Mouse (Mus musculus): ENCODE measurements around the gene Sdsl. TPM values are rescaled to one million over a fixed set of nuclear protein-coding genes. Genes with fewer than 3 reads are reported as not detected.

Gene Sdsl
- 9.9 and 10.0 TPM in 2 replicates for polyA plus RNA-seq (2012; rRNA removed)

GRCm38 (mm10) chr5:120472770-120473169 lies at the start of gene Sdsl:
TSS of gene Sdsl (minus strand) at chr5:120472810.
- DNase-seq: no peak
- Histone ChIP-seq H3K27me3 (replicated peaks; ENCODE audit: control insufficient read depth, insufficient read depth, low read length) (no peaks in the 10 kb centered on the region), H3K36me3 (ENCODE audit: control insufficient read depth, insufficient read depth, low read length) (no peaks in the 10 kb centered on the region), H3K4me1 (ENCODE audit: control insufficient read depth, insufficient read depth, low read length) (peaks cover 4% of the 10 kb centered on the region; the same call in 1 of the 2 replicates), H3K27ac (ENCODE audit: insufficient read depth, low read depth, low read length) (no peak within 1 kb of the TSS), H3K4me3 (ENCODE audit: insufficient read depth, low read depth, low read length) (no peak within 1 kb of the TSS)
- TF ChIP-seq POLR2A (IDR thresholded peaks at IDR 0.05; ENCODE audit: low read depth, low read length): no peak
- TF ChIP-seq CTCF (conservative IDR thresholded peaks at IDR 0.05; ENCODE audit: insufficient read depth, insufficient read length, low read depth, low read length): no peak
- 68% methylated on average over 8 of the region's 8 CpGs for WGBS

DNA sequence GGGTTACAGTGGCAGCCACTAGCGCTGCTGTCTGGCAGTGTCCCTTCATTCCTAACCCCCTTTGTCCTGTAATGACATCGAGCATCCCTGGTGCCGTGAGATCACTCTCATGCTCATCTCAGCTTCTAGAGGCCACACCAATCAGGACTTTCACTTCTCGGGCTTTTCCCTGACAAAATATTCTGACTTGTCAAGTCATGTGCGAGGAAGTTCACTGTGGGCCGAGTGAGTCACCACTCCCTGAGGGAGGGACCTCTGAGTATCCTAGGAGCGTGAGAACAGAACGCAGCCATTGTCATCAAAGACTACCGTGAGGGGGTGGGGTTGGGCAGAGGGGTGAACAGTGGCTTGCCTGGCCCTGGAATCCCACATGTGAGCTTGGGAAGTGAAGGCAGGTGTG lies 44.9 kb upstream of the Sdsl start:
- Histone ChIP-seq H3K4me3 (ENCODE audit: insufficient read depth, low read depth, low read length) (no peak overlapping the region), H3K4me1 (ENCODE audit: control insufficient read depth, insufficient read depth, low read length) (peaks cover 40% of the 10 kb centered on the region), H3K27me3 (replicated peaks; ENCODE audit: control insufficient read depth, insufficient read depth, low read length) (no peaks in the 10 kb centered on the region), H3K36me3 (ENCODE audit: control insufficient read depth, insufficient read depth, low read length) (no peaks in the 10 kb centered on the region), H3K27ac (ENCODE audit: insufficient read depth, low read depth, low read length) (peak overlapping the region; percentile 98; the same call in 1 of the 2 replicates)
- TF ChIP-seq POLR2A (IDR thresholded peaks at IDR 0.05; ENCODE audit: low read depth, low read length): no peak
- TF ChIP-seq CTCF (conservative IDR thresholded peaks at IDR 0.05; ENCODE audit: insufficient read depth, insufficient read length, low read depth, low read length): no peak
- peak; percentile 58 for DNase-seq
- WGBS: 47% methylated on average over 9 of the region's 9 CpGs

DNA sequence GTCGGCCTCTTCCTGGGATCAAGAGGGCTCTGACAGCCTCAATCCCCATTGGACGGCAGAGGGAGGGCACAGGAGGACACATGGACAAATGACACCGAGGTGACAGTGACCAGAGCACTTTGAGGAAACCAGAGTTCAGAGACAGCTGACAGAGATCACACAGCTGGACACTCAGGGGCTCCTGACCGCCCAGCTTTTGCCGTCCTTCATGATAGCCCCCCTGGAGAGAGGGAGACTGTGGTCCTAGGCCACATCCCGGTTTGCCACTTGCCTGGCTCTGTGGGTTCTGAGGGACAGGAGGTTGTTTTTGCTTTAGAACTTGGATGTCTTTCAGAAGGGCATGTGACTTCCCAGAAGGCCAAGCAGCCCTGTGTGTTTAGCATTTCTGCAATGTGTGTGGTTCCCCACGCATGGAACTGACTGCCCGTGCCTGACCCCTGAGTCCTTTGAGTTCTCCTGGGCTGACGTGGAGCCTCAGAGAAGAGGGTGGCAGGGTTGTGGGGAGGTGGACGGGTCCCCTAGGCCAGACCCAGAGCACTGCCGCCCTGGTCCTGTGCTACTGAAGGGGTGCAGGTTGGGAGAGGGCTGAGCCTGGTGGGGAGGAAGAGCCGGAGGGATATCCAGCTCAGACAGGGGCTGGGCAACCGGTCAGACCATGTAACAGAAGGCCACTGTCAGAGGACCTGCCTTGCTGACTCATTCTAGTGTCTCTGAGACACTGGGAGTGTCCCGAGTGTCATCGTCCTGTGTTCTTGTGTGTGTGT lies 43.8 kb upstream of the Sdsl start:
- DNase-seq: peak; percentile 91
- Histone ChIP-seq H3K4me1 (ENCODE audit: control insufficient read depth, insufficient read depth, low read length) (peaks cover 43% of the 10 kb centered on the region), H3K36me3 (ENCODE audit: control insufficient read depth, insufficient read depth, low read length) (no peaks in the 10 kb centered on the region), H3K27ac (ENCODE audit: insufficient read depth, low read depth, low read length) (peak overlapping the region; percentile 98), H3K27me3 (replicated peaks; ENCODE audit: control insufficient read depth, insufficient read depth, low read length) (no peaks in the 10 kb centered on the region), H3K4me3 (ENCODE audit: insufficient read depth, low read depth, low read length) (no peak overlapping the region)
- TF ChIP-seq CTCF (conservative IDR thresholded peaks at IDR 0.05; ENCODE audit: insufficient read depth, insufficient read length, low read depth, low read length): no peak
- no peak for TF ChIP-seq POLR2A (IDR thresholded peaks at IDR 0.05; ENCODE audit: low read depth, low read length)
- WGBS: 31% methylated on average over 15 of the region's 15 CpGs

DNA sequence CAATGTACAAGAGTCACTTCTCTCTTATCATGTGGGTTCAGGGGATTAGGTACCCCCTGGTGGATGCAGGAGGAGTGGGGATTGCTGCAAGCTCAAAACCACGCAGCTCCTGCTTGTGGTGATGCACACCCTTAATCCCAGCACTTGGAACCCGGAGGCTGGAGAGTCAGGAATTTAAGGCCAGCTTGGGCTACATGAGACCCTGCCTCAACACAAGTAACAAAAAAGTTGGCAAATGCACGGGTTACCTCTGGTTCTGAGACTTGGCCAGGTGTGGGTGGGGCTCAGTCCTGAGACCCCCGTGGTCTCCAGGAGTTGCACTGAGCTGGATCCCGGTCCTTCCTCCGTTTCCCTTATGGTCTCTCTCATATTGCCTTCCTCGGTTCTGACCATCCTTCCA lies 42.8 kb upstream of the Sdsl start:
- peak overlapping the region; percentile 98; the same call in 1 of the 2 replicates for H3K27ac ChIP-seq (ENCODE audit: insufficient read depth, low read depth, low read length)
- no peak overlapping the region for H3K4me3 ChIP-seq (ENCODE audit: insufficient read depth, low read depth, low read length)
- H3K36me3 ChIP-seq (ENCODE audit: control insufficient read depth, insufficient read depth, low read length): no peaks in the 10 kb centered on the region
- H3K4me1 ChIP-seq (ENCODE audit: control insufficient read depth, insufficient read depth, low read length): peaks cover 43% of the 10 kb centered on the region
- no peak for TF ChIP-seq CTCF (conservative IDR thresholded peaks at IDR 0.05; ENCODE audit: insufficient read depth, insufficient read length, low read depth, low read length)
- TF ChIP-seq POLR2A (IDR thresholded peaks at IDR 0.05; ENCODE audit: low read depth, low read length): no peak
- H3K27me3 ChIP-seq (replicated peaks; ENCODE audit: control insufficient read depth, insufficient read depth, low read length): no peaks in the 10 kb centered on the region
- no peak for DNase-seq
- whole genome bisulfite sequencing: 82% methylated on average over 7 of the region's 7 CpGs

GRCm38 (mm10) chr5:120514754-120515153 lies 42.1 kb upstream of the Sdsl start:
- H3K36me3 ChIP-seq (ENCODE audit: control insufficient read depth, insufficient read depth, low read length): no peaks in the 10 kb centered on the region
- no peak overlapping the region for H3K4me3 ChIP-seq (ENCODE audit: insufficient read depth, low read depth, low read length)
- peak; percentile 63 for DNase-seq
- peaks cover 43% of the 10 kb centered on the region for H3K4me1 ChIP-seq (ENCODE audit: control insufficient read depth, insufficient read depth, low read length)
- H3K27me3 ChIP-seq (replicated peaks; ENCODE audit: control insufficient read depth, insufficient read depth, low read length): no peaks in the 10 kb centered on the region
- TF ChIP-seq CTCF (conservative IDR thresholded peaks at IDR 0.05; ENCODE audit: insufficient read depth, insufficient read length, low read depth, low read length) (no peak), POLR2A (IDR thresholded peaks at IDR 0.05; ENCODE audit: low read depth, low read length) (no peak)
- 12% methylated on average over 4 of the region's 4 CpGs for WGBS
- H3K27ac ChIP-seq (ENCODE audit: insufficient read depth, low read depth, low read length): peak overlapping the region; percentile 37

DNA sequence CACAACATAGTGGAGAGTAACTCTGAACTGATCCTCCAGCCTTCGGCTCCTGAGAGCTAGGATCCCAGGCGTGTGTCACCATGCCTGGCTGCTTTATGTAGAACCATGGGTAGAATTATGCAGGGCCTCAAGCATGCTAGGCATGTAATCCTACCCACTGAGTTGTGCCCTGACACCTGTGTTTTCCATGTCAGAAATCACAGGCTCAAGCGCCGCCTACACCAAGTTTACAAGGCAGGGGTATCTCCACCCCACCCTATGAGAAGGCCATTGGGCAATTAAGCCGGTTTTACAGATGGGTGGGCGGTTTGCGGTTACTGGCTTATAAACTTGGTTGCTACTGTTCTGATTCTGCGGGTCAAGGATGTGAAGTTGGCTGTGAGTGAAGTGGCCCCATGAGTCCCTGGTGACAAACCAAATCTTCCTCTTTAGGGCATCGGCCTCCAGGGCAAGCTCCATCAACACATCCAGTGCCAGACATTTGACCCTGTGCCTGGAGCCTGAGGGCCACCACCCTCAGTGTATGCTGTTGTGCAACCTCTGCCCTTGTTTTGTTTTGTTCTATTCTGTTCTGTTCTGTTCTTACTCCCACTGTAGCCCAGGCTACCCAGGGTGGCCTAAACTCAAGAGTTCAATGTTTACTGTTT lies 41.5 kb upstream of the Sdsl start:
- Histone ChIP-seq H3K4me3 (ENCODE audit: insufficient read depth, low read depth, low read length) (no peak overlapping the region), H3K4me1 (ENCODE audit: control insufficient read depth, insufficient read depth, low read length) (peaks cover 43% of the 10 kb centered on the region), H3K27me3 (replicated peaks; ENCODE audit: control insufficient read depth, insufficient read depth, low read length) (no peaks in the 10 kb centered on the region), H3K36me3 (ENCODE audit: control insufficient read depth, insufficient read depth, low read length) (no peaks in the 10 kb centered on the region), H3K27ac (ENCODE audit: insufficient read depth, low read depth, low read length) (peak overlapping the region; percentile 37)
- TF ChIP-seq CTCF (conservative IDR thresholded peaks at IDR 0.05; ENCODE audit: insufficient read depth, insufficient read length, low read depth, low read length) (no peak), POLR2A (IDR thresholded peaks at IDR 0.05; ENCODE audit: low read depth, low read length) (no peak)
- DNase-seq: no peak
- WGBS: 72% methylated on average over 9 of the region's 9 CpGs

- Histone ChIP-seq H3K27ac (ENCODE audit: insufficient read depth, low read depth, low read length) (no peak overlapping the region), H3K4me3 (ENCODE audit: insufficient read depth, low read depth, low read length) (no peak overlapping the region)
- TF ChIP-seq POLR2A (IDR thresholded peaks at IDR 0.05; ENCODE audit: low read depth, low read length) (no peak), CTCF (conservative IDR thresholded peaks at IDR 0.05; ENCODE audit: insufficient read depth, insufficient read length, low read depth, low read length) (no peak)
Measured at GRCm38 (mm10) chr5:120512911-120513555, 40.4 kb upstream of the Sdsl start.

More at GRCm38 (mm10) chr5:120512911-120513555, 40.4 kb upstream of the Sdsl start:
- Histone ChIP-seq H3K27me3 (replicated peaks; ENCODE audit: control insufficient read depth, insufficient read depth, low read length) (no peaks in the 10 kb centered on the region), H3K36me3 (ENCODE audit: control insufficient read depth, insufficient read depth, low read length) (no peaks in the 10 kb centered on the region), H3K4me1 (ENCODE audit: control insufficient read depth, insufficient read depth, low read length) (peaks cover 43% of the 10 kb centered on the region)
- peak; percentile 32 for DNase-seq
- WGBS: 61% methylated on average over 15 of the region's 15 CpGs

Measured in kidney, adult 2 months (tissue).